Mouse (Mus musculus): ENCODE measurements around the gene Rasgrf1.

DNA sequence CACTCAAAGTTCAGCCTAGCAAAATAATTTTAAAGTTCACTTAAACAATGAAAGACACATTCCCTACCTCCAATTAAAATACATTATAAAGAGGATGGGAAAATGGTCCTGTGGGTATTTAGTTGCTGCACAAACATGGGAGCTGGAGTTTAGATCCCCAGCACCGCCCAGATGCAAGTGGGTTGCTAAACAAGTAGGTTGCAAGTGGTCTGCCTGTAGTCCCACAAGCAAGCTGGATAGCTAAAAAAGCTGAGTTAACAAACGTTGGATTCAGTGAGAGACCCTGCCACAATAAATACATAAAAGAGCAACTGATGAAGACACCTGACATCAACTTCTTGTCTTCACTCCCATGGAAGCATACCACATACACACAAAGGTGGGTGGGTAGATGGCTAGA, 49.3 kb downstream of the Rasgrf1 start:
- TF ChIP-seq EP300 (IDR thresholded peaks at IDR 0.05; ENCODE audit: insufficient read depth, low read depth, low read length) (no peak), CTCF (IDR thresholded peaks at IDR 0.05; ENCODE audit: low read depth, low read length) (no peak), POLR2A (IDR thresholded peaks at IDR 0.05; ENCODE audit: insufficient read depth, low read length) (no peak)

Measured in ES-Bruce4 (cell line).